Mouse (Mus musculus) central nervous system, embryonic 11.5 days (tissue): ENCODE data around the gene Prss8. TPM values are rescaled to one million over a fixed set of nuclear protein-coding genes. Genes with fewer than 3 reads are reported as not detected.

Experiments
- polyA plus RNA-seq: library from polyadenylated mRNA; depleted of rRNA; stranded (reverse); fragments of >200 nt; gene quantifications from 2 replicates; pipeline ENCODE4 v1.2.3, GENCODE M21; 2012; rRNA removed

The Prss8 gene
- 1.0 and 3.1 TPM in 2 replicates for polyA plus RNA-seq

GRCm38 (mm10) chr7:127929923-127930322 lies at the start of gene Prss8:
Prss8 (minus strand) TSS chr7:127930104.

GRCm38 (mm10) chr7:127967004-127967921 lies 37.4 kb upstream of the Prss8 start, which contains the start of gene Fus:
Fus (plus strand) TSS chr7:127967457.

GRCm38 (mm10) chr7:127946470-127947023 lies 16.6 kb upstream of the Prss8 start, which contains the start of gene Prss36:
Prss36 (minus strand) TSS chr7:127946725.

GRCm38 (mm10) chr7:127912190-127912871 lies 17.6 kb downstream of the Prss8 start, which contains the start of gene Kat8:
Kat8 (plus strand) TSS chr7:127912516.

GRCm38 (mm10) chr7:127903971-127904796 lies 25.7 kb downstream of the Prss8 start, which contains the start of gene Bckdk:
Bckdk (plus strand) TSS chr7:127904082.

GRCm38 (mm10) chr7:127895442-127895841 lies 34.5 kb downstream of the Prss8 start, which contains the start of the genes Gm21974 and Vkorc1:
Gm21974 (minus strand) TSS chr7:127895454.
Vkorc1 (minus strand) TSS chr7:127895617.

GRCm38 (mm10) chr7:127890798-127891197 lies 39.1 kb downstream of the Prss8 start, which contains the start of gene Prss53:
Prss53 (minus strand) TSS chr7:127890970.

GRCm38 (mm10) chr7:127876467-127877348 lies 53.2 kb downstream of the Prss8 start, which contains the start of gene Zfp668:
Zfp668 (minus strand) TSS chr7:127876828.

GRCm38 (mm10) chr7:127876041-127876466 lies 53.9 kb downstream of the Prss8 start, which contains the start of gene Zfp646:
Zfp646 (plus strand) TSS chr7:127876221.

Other genes starting within 250 kb of the Prss8 start
- 60.0 and 95.8 TPM in 2 replicates for gene Bcl7c, start 221.2 kb downstream of the Prss8 start, polyA plus RNA-seq
- 11.5 and 13.9 TPM in 2 replicates for gene Ctf1, start 217.4 kb downstream of the Prss8 start, polyA plus RNA-seq
- not detected in 2 replicates for gene Ctf2, start 197.9 kb downstream of the Prss8 start, polyA plus RNA-seq
- 84.5 and 155 TPM in 2 replicates for gene Fbxl19, start 185.6 kb downstream of the Prss8 start, polyA plus RNA-seq
- gene Orai3, start 160.3 kb downstream of the Prss8 start, polyA plus RNA-seq = 6.3 and 10.3 TPM in 2 replicates
- 26.7 and 29.9 TPM in 2 replicates for gene Setd1a, start 153.4 kb downstream of the Prss8 start, polyA plus RNA-seq
- gene Gm49388, start 144.5 kb downstream of the Prss8 start, polyA plus RNA-seq = 0.63 and 11.8 TPM in 2 replicates
- 8.7 and 16.1 TPM in 2 replicates for gene Hsd3b7, start 129.5 kb downstream of the Prss8 start, polyA plus RNA-seq
- 69.6 and 99.1 TPM in 2 replicates for gene Stx4a, start 105.8 kb downstream of the Prss8 start, polyA plus RNA-seq
- 36.0 and 46.5 TPM in 2 replicates for gene Stx1b, start 105.6 kb downstream of the Prss8 start, polyA plus RNA-seq
- 26.7 and 27.5 TPM in 2 replicates for gene Zfp646, start 53.9 kb downstream of the Prss8 start, polyA plus RNA-seq
- 16.2 and 20.9 TPM in 2 replicates for gene Zfp668, start 53.3 kb downstream of the Prss8 start, polyA plus RNA-seq
- 1.2 and 1.6 TPM in 2 replicates for gene Prss53, start 39.1 kb downstream of the Prss8 start, polyA plus RNA-seq
- not detected in 2 replicates for gene Gm21974, start 34.6 kb downstream of the Prss8 start, polyA plus RNA-seq
- gene Vkorc1, start 34.5 kb downstream of the Prss8 start, polyA plus RNA-seq = 36.5 and 56.2 TPM in 2 replicates
- 37.4 and 59.5 TPM in 2 replicates for gene Bckdk, start 26.0 kb downstream of the Prss8 start, polyA plus RNA-seq
- gene Kat8, start 17.6 kb downstream of the Prss8 start, polyA plus RNA-seq = 45.6 and 52.9 TPM in 2 replicates
- 8.6 and 8.8 TPM in 2 replicates for gene Prss36, start 16.6 kb upstream of the Prss8 start, polyA plus RNA-seq
- 824 and 846 TPM in 2 replicates for gene Fus, start 37.4 kb upstream of the Prss8 start, polyA plus RNA-seq
- 7.1 and 10.2 TPM in 2 replicates for gene Pycard, start 63.8 kb upstream of the Prss8 start, polyA plus RNA-seq
- 1.1 and 1.6 TPM in 2 replicates for gene Trim72, start 73.8 kb upstream of the Prss8 start, polyA plus RNA-seq
- 0.91 and 2.4 TPM in 2 replicates for gene Itgam, start 132.5 kb upstream of the Prss8 start, polyA plus RNA-seq
- 0.01 TPM in 1 of 2 replicates, not detected in the other for gene Gm49368, start 132.6 kb upstream of the Prss8 start, polyA plus RNA-seq
- gene Itgax, start 199.4 kb upstream of the Prss8 start, polyA plus RNA-seq = 0.02 and 0.04 TPM in 2 replicates
- not detected in 2 replicates for gene Itgad, start 224.3 kb upstream of the Prss8 start, polyA plus RNA-seq